Mouse (Mus musculus) heart, adult 2 months (tissue): ENCODE data around the gene Spock1.

ENCODE experiments used
- EP300 ChIP-seq: fragments of 200-500 bp; IDR thresholded peaks from 2 replicates; pipeline ENCODE4 v1.6.1; 2011; ENCODE audit warnings: low read depth, low read length, control low read depth; ENCODE audit not compliant: insufficient read depth
- POLR2A ChIP-seq: fragments of 200-500 bp; IDR thresholded peaks from 2 replicates; pipeline ENCODE4 v1.6.1; 2011; ENCODE audit warnings: mild to moderate bottlenecking, low read depth, low read length, control low read depth; ENCODE audit not compliant: insufficient read depth

- no peak for TF ChIP-seq POLR2A
- TF ChIP-seq EP300 = no peak
Measured at GRCm38 (mm10) chr13:57809603-57810002, 98.5 kb downstream of the Spock1 start.
